In the genomic region with DNA sequence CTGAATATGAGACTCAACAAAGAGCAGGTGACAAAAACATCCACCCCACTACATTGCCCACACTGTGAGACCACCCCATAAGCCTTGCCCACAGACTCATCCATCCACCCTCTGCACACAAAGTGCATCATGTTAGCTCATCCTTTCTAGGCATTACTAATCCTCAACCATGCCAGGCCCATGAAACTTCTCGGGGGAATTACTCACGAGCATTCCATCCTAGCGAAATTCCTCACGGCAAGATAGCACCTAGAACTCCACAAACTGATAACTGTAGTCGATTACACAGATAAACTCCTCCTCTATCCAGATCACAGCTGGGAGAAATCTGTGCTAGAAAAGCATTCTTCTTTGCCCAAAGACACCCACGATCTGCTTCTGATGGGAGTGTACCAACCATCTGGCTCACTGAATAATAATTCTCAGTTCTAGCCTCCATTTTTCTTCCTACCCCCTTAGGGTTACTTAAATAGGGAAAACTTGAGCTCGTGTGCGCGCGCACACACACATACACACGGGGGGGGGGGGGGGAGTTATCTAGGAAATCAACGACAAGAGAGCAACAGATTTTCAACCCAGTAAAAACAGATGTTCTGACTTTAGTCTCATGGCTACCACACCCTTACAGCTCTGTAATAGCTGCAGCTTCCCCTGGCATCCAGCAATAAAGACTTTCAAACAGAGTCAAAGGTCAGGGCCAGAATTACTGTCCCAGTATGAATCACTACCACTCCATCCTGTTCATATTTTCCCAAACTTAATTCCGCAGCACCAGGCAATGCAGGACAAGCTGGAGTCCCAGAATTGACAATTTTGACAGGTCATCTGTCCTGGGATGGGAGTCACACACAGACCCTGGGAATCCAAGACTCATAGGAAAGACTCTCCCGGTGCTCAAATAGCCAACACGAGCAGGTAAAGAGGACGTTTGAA, we compare ENCODE assay signal across 9 mouse cellular contexts. TPM values are rescaled to one million over a fixed set of nuclear protein-coding genes. Genes with fewer than 3 reads are reported as not detected.
DNase-seq lines count a peak whose midpoint lies in the region; ATAC-seq and TF ChIP-seq lines count a peak whose summit lies in the region.
"Had no signal": no experiment of that assay in that cellular context is flagged by ENCODE, and none has a peak within 500 bp of the region (broad histone marks: within the 10 kb centered on the region; RNA-seq: fewer than 3 reads in every experiment).

No protein-coding gene starts in this region.

- H3K27ac ChIP-seq in kidney, postnatal 0 days, result no peak overlapping the region
- peak overlapping the region; percentile 94 for H3K27ac ChIP-seq in bone marrow macrophage, adult 2 months (ENCODE audit: insufficient read depth, low read depth, low read length)
- H3K27ac ChIP-seq in forebrain, embryonic 16.5 days (ENCODE audit: low read length), result no peak overlapping the region
- peak overlapping the region; percentile 98 for H3K27ac ChIP-seq in macrophage

- H3K9me3 ChIP-seq in kidney, postnatal 0 days (replicated peaks; ENCODE audit: low read length), result no peaks in the 10 kb centered on the region
- H3K9me3 ChIP-seq in forebrain, embryonic 16.5 days (ENCODE audit: control insufficient read depth, low read length), result no peaks in the 10 kb centered on the region

- H3K9ac ChIP-seq in kidney, postnatal 0 days (ENCODE audit: low read depth, low read length), result no peak overlapping the region
- no peak overlapping the region for H3K9ac ChIP-seq in forebrain, embryonic 16.5 days (replicated peaks; ENCODE audit: low read depth, low read length)

- peaks cover 74% of the 10 kb centered on the region for H3K79me2 ChIP-seq in macrophage (ENCODE audit: inconsistent target)

- no peak overlapping the region for H3K4me3 ChIP-seq in kidney, postnatal 0 days (replicated peaks; ENCODE audit: low read depth, low read length)
- H3K4me3 ChIP-seq in bone marrow macrophage, adult 2 months (ENCODE audit: insufficient read depth, low read length), result peak overlapping the region; percentile 73
- no peak overlapping the region for H3K4me3 ChIP-seq in forebrain, embryonic 16.5 days (replicated peaks; ENCODE audit: low read length)
- H3K4me3 ChIP-seq in macrophage (ENCODE audit: inconsistent target), result peak overlapping the region; percentile 91

- H3K27me3 ChIP-seq in kidney, postnatal 0 days (ENCODE audit: insufficient read depth, low read length), result no peaks in the 10 kb centered on the region
- H3K27me3 ChIP-seq in forebrain, embryonic 16.5 days (replicated peaks; ENCODE audit: control insufficient read depth, insufficient read depth, low read length), result no peaks in the 10 kb centered on the region

- no peak for DNase-seq in kidney, postnatal 0 days (ENCODE audit: low spot score)
- DNase-seq in kidney, adult 11 months, result no peak
- no peak for DNase-seq in spleen, postnatal 14 days (ENCODE audit: low spot score in 2 of 2)
- DNase-seq: adrenal gland, postnatal 14 days had no signal

- 70% methylated on average over 16 of the region's 16 CpGs for WGBS in kidney, postnatal 0 days
- WGBS in forebrain, embryonic 16.5 days, result 83% methylated on average over 15 of the region's 16 CpGs
- WGBS in macrophage (ENCODE audit: missing documents), result 58% methylated on average over 10 of the region's 16 CpGs

- no peak for TF ChIP-seq CTCF in kidney, postnatal 0 days (IDR thresholded peaks at IDR 0.05; ENCODE audit: low read depth)
- TF ChIP-seq CTCF in bone marrow macrophage, adult 2 months (IDR thresholded peaks at IDR 0.05; ENCODE audit: low read depth, low read length), result no peak

- TF ChIP-seq POLR2A in bone marrow macrophage, adult 2 months (IDR thresholded peaks at IDR 0.05; ENCODE audit: borderline replicate concordance, low read depth, low read length), result no peak

- ATAC-seq in kidney, postnatal 0 days (replicated peaks; ENCODE audit: low FRiP score, low read depth), result no peak
- no peak for ATAC-seq in forebrain, embryonic 16.5 days
- ATAC-seq in cerebellum, adult (ENCODE audit: insufficient number of reproducible peaks, low FRiP score, low TSS enrichment), result no peak
- no peak for ATAC-seq in monocyte, adult 5-6 weeks (replicated peaks; ENCODE audit: insufficient number of reproducible peaks, low FRiP score, low TSS enrichment, poor library complexity, severe bottlenecking)

- H3K36me3 ChIP-seq in kidney, postnatal 0 days (ENCODE audit: insufficient read depth, low read length), result no peaks in the 10 kb centered on the region
- no peaks in the 10 kb centered on the region for H3K36me3 ChIP-seq in forebrain, embryonic 16.5 days (ENCODE audit: control insufficient read depth, insufficient read depth)
- H3K36me3 ChIP-seq in macrophage (ENCODE audit: inconsistent target), result peaks cover 16% of the 10 kb centered on the region; the same call in 1 of the 2 replicates

- peak overlapping the region; percentile 89; the same call in 1 of the 2 replicates for H3K4me2 ChIP-seq in kidney, postnatal 0 days (ENCODE audit: low read length)
- H3K4me2 ChIP-seq in forebrain, embryonic 16.5 days (ENCODE audit: low read length), result 0 out of 2 replicates have a peak overlapping the region, but pooled peaks have one; percentile 4

- peaks cover 20% of the 10 kb centered on the region for H3K4me1 ChIP-seq in kidney, postnatal 0 days (replicated peaks; ENCODE audit: insufficient read depth, low read length)
- peaks cover 45% of the 10 kb centered on the region for H3K4me1 ChIP-seq in bone marrow macrophage, adult 2 months (ENCODE audit: control insufficient read depth, insufficient read depth, low read length)
- H3K4me1 ChIP-seq in forebrain, embryonic 16.5 days (replicated peaks; ENCODE audit: control insufficient read depth, insufficient read depth, low read length), result peaks cover 30% of the 10 kb centered on the region

RNA-seq across cellular contexts. Expression of gene Lcmt1, which starts 2.1 kb away (rescaled TPM):
- polyA plus RNA-seq in kidney, postnatal 0 days (2015; fragmentation: Nextera tagmentation; extraction: Ambion mirVana), result 57.0 and 58.2 TPM in 2 replicates
- 26.1 and 28.0 TPM in 2 replicates for polyA plus RNA-seq in bone marrow macrophage, adult 2 months (2012; ENCODE audit: insufficient read depth, insufficient read length, missing spikeins)
- polyA plus RNA-seq in forebrain, embryonic 16.5 days (2015; fragmentation: Nextera tagmentation; extraction: Ambion mirVana), result 100 and 105 TPM in 2 replicates
- 10 to 100 TPM in 15 of 26 experiments, 1 to 10 TPM in 11; 1.7 to 25.4 (median 11.6) TPM for total RNA-seq in macrophage (2018; cell fraction: chromatin; rRNA removed)
- total RNA-seq in macrophage (2018; cell fraction: cytosol; rRNA removed), result 10 to 100 TPM; 12.1 to 23.5 (median 18.4) TPM
- 10 to 100 TPM in 11 of 26 experiments, 1 to 10 TPM in 15; 3.9 to 18.4 (median 8.7) TPM for total RNA-seq in macrophage (2018; cell fraction: nucleus; rRNA removed)
- polyA plus RNA-seq in macrophage (2018), result 14.4 to 20.0 TPM (median 19.7 TPM) in 3 replicates
- 19.3 to 26.6 TPM (median 21.5 TPM) in 3 replicates for total RNA-seq in monocyte, adult 5-6 weeks (2017)

RNA-seq across cellular contexts. Expression of gene Arhgap17, which starts 2.2 kb away (rescaled TPM):
- polyA plus RNA-seq in kidney, postnatal 0 days (2015; fragmentation: Nextera tagmentation; extraction: Ambion mirVana), result 17.6 TPM in 2 replicates
- polyA plus RNA-seq in bone marrow macrophage, adult 2 months (2012; ENCODE audit: insufficient read depth, insufficient read length, missing spikeins), result 160 and 171 TPM in 2 replicates
- 9.5 and 9.8 TPM in 2 replicates for polyA plus RNA-seq in forebrain, embryonic 16.5 days (2015; fragmentation: Nextera tagmentation; extraction: Ambion mirVana)
- 100 to 1,000 TPM; 131 to 699 (median 546) TPM for total RNA-seq in macrophage (2018; cell fraction: chromatin; rRNA removed)
- total RNA-seq in macrophage (2018; cell fraction: cytosol; rRNA removed), result 100 to 1,000 TPM in 22 of 26 experiments, 10 to 100 TPM in 4; 69.2 to 167 (median 116) TPM
- total RNA-seq in macrophage (2018; cell fraction: nucleus; rRNA removed), result 100 to 1,000 TPM; 124 to 620 (median 384) TPM
- 59.4 to 114 TPM (median 112 TPM) in 3 replicates for polyA plus RNA-seq in macrophage (2018)
- 32.6 to 77.7 TPM (median 39.3 TPM) in 3 replicates for total RNA-seq in monocyte, adult 5-6 weeks (2017)

Comparison
In these comparisons a context has a peak if more than half of its experiments do, and no peak if none do; other contexts are left out.
1. H3K27ac ChIP-seq: peak in bone marrow macrophage, adult 2 months (single experiment) and macrophage (single experiment); none in kidney, postnatal 0 days (single experiment) and forebrain, embryonic 16.5 days (single experiment).
2. H3K4me3 ChIP-seq: peak in bone marrow macrophage, adult 2 months (single experiment) and macrophage (single experiment); none in kidney, postnatal 0 days (single experiment) and forebrain, embryonic 16.5 days (single experiment).